Mouse (Mus musculus) limb, embryonic 14.5 days (tissue): ENCODE data around the gene Gm28048. TPM values are rescaled to one million over a fixed set of nuclear protein-coding genes. Genes with fewer than 3 reads are reported as not detected.

Experiments
- ATAC-seq: fragments of 200-750 bp; cut with Nextera tagmentation; 2 replicates; pipeline ENCODE4 v1.8.0; 2017; ENCODE audit warnings: low read depth, moderate number of reproducible peaks, moderate TSS enrichment; ENCODE audit not compliant: low FRiP score
- DNase-seq: peaks from one replicate; pipeline ENCODE4 v3.0.0-alpha.2; 2015; ENCODE audit warnings: low spot score
- H3K27ac ChIP-seq: fragments of 300-500 bp; sonication (generic); replicated peaks from 2 replicates; pipeline ENCODE4 v1.5.1; 2014; ENCODE audit warnings: low read depth, mild to moderate bottlenecking, low read length, moderate library complexity, mixed read lengths
- H3K27me3 ChIP-seq: fragments of 300-500 bp; sonication (generic); 2 replicates; pipeline ENCODE4 v1.6.1; 2014; ENCODE audit warnings: low read length, mixed read lengths; ENCODE audit not compliant: control insufficient read depth, insufficient read depth
- H3K36me3 ChIP-seq: fragments of 300-500 bp; sonication (generic); 2 replicates; pipeline ENCODE4 v1.6.1; 2014; ENCODE audit warnings: mild to moderate bottlenecking, low read length, moderate library complexity, mixed read lengths; ENCODE audit not compliant: control insufficient read depth, insufficient read depth
- H3K4me1 ChIP-seq: fragments of 300-500 bp; sonication (generic); 2 replicates; pipeline ENCODE4 v1.6.1; 2014; ENCODE audit warnings: antibody characterized with exemption, low read length, mixed read lengths; ENCODE audit not compliant: control insufficient read depth, insufficient read depth
- H3K4me2 ChIP-seq: fragments of 300-500 bp; sonication (generic); replicated peaks from 2 replicates; pipeline ENCODE4 v1.6.1; 2014; ENCODE audit warnings: low read depth, mild to moderate bottlenecking, low read length, moderate library complexity; ENCODE audit not compliant: severe bottlenecking
- H3K4me3 ChIP-seq: fragments of 300-500 bp; sonication (generic); replicated peaks from 2 replicates; pipeline ENCODE4 v1.5.1; 2014; ENCODE audit warnings: low read length
- H3K9ac ChIP-seq: fragments of 300-500 bp; sonication (generic); 2 replicates; pipeline ENCODE4 v1.6.1; 2014; ENCODE audit warnings: mild to moderate bottlenecking, low read depth, low read length, moderate library complexity; ENCODE audit not compliant: severe bottlenecking
- H3K9me3 ChIP-seq: fragments of 300-500 bp; sonication (generic); 2 replicates; pipeline ENCODE4 v1.6.1; 2016; ENCODE audit warnings: low read length; ENCODE audit not compliant: control insufficient read depth
- POLR2A ChIP-seq: fragments of 200-500 bp; IDR thresholded peaks from 2 replicates; pipeline ENCODE4 v1.8.0; 2012; ENCODE audit warnings: inconsistent platforms, mild to moderate bottlenecking, moderate library complexity, borderline replicate concordance; ENCODE audit not compliant: insufficient read depth, insufficient read length; ENCODE audit errors: extremely low read depth
- WGBS: fragments of 180-500 bp; shearing (Covaris S2); extraction: QIAGEN DNeasy Blood & Tissue Kit; methylation state at CpG from one replicate; pipeline ENCODE4 v1.1.7; 2014; 5-methylcytosine and 5-hydroxymethylcytosine counted together
- polyA plus RNA-seq, 2 experiments: library from polyadenylated mRNA; depleted of rRNA in 1 of 2; stranded (reverse) in 1 of 2; unstranded in 1 of 2; fragments of >200 nt; fragmentation: Nextera tagmentation in 1 of 2; extraction: Ambion mirVana in 1 of 2; gene quantifications; 2 replicates each; pipeline versions ENCODE4 v1.2.1 to v1.2.3; 2012 to 2014

Gm28048 gene
- polyA plus RNA-seq, 2 experiments, result 2.4 to 10.4 TPM

DNA sequence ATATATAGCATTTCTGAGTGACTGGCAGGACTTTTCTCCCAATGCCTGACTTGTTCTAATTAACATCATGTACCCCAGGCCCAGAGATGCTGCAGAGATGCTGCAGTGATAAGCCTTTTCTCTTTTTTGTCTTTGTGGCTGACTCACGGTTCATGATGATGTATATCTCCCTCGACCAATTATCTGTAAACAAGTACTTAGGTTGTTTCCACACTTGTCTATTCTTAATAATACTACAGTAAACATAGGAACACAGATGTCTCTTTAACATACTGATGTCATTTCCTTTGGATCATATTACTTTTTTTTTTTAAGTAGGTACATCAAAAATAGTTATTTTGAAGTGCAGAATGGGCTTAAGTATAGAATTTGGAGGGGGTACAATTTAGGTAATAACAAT lies 79.0 kb downstream of the Gm28048 start:
- Histone ChIP-seq H3K4me2 (no peak overlapping the region), H3K4me3 (no peak overlapping the region), H3K4me1 (no peaks in the 10 kb centered on the region), H3K9me3 (no peaks in the 10 kb centered on the region), H3K27me3 (no peaks in the 10 kb centered on the region), H3K36me3 (0 out of 2 replicates have a peak, but pooled peaks cover 9% of the 10 kb centered on the region), H3K27ac (no peak overlapping the region), H3K9ac (no peak overlapping the region)
- TF ChIP-seq POLR2A, result no peak
- DNase-seq, result no peak
- WGBS, result 81% methylated on average over 2 of the region's 2 CpGs
- ATAC-seq, result no peak

- H3K9ac ChIP-seq, result no peak overlapping the region
- no peak for TF ChIP-seq POLR2A
- DNase-seq (no peak), ATAC-seq (no peak)
- H3K4me1 ChIP-seq, result no peaks in the 10 kb centered on the region
- H3K36me3 ChIP-seq, result 0 out of 2 replicates have a peak, but pooled peaks cover 9% of the 10 kb centered on the region
- no peak overlapping the region for H3K4me3 ChIP-seq
- no peaks in the 10 kb centered on the region for H3K9me3 ChIP-seq
- 71% methylated on average over 3 of the region's 3 CpGs for WGBS
- H3K27ac ChIP-seq, result no peak overlapping the region
- H3K27me3 ChIP-seq, result no peaks in the 10 kb centered on the region
- H3K4me2 ChIP-seq, result no peak overlapping the region
These were observed 81.8 kb downstream of the Gm28048 start for GRCm38 (mm10) chr11:22900041-22900440.

GRCm38 (mm10) chr11:22897642-22898041 lies 84.2 kb downstream of the Gm28048 start:
- Histone ChIP-seq H3K4me2 (no peak overlapping the region), H3K9ac (no peak overlapping the region), H3K4me3 (no peak overlapping the region), H3K36me3 (0 out of 2 replicates have a peak, but pooled peaks cover 9% of the 10 kb centered on the region), H3K27me3 (no peaks in the 10 kb centered on the region), H3K27ac (no peak overlapping the region), H3K4me1 (no peaks in the 10 kb centered on the region), H3K9me3 (no peaks in the 10 kb centered on the region)
- DNase-seq (no peak), ATAC-seq (no peak)
- 91% methylated on average over 4 of the region's 4 CpGs for WGBS
- TF ChIP-seq POLR2A, result no peak

GRCm38 (mm10) chr11:22897127-22897526 lies 84.8 kb downstream of the Gm28048 start:
- Histone ChIP-seq H3K4me3 (no peak overlapping the region), H3K27ac (no peak overlapping the region), H3K27me3 (no peaks in the 10 kb centered on the region), H3K9ac (no peak overlapping the region), H3K4me1 (no peaks in the 10 kb centered on the region), H3K9me3 (no peaks in the 10 kb centered on the region), H3K4me2 (no peak overlapping the region), H3K36me3 (0 out of 2 replicates have a peak, but pooled peaks cover 9% of the 10 kb centered on the region)
- ATAC-seq (no peak), DNase-seq (no peak)
- WGBS, result 88% methylated on average over 4 of the region's 4 CpGs
- TF ChIP-seq POLR2A, result no peak

DNA sequence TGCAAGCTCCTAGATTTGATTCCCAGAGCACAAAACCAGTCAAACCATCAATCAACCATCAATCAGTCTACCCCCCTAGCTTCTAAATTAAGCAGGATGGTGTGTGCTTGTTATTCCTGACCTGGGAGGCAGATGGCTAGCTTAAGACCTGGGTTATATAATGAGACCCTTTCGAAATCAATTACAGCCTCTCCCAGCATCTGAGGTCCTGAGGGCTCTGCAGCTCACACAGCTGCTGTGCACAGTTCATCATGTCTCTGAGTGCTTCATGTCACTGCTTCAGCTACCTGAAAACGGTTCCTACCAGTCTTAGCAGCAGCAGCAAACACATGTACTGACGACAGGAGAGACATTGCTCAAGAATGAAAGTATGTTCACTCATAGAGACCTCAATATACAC lies 88.8 kb downstream of the Gm28048 start:
- H3K4me1 ChIP-seq, result no peaks in the 10 kb centered on the region
- H3K27me3 ChIP-seq, result no peaks in the 10 kb centered on the region
- 33% methylated on average over 3 of the region's 3 CpGs for WGBS
- H3K36me3 ChIP-seq, result no peaks in the 10 kb centered on the region
- no peak overlapping the region for H3K4me2 ChIP-seq
- no peak overlapping the region for H3K9ac ChIP-seq
- ATAC-seq, result no peak
- no peaks in the 10 kb centered on the region for H3K9me3 ChIP-seq
- no peak overlapping the region for H3K4me3 ChIP-seq
- no peak overlapping the region for H3K27ac ChIP-seq
- no peak for TF ChIP-seq POLR2A
- DNase-seq, result no peak

DNA sequence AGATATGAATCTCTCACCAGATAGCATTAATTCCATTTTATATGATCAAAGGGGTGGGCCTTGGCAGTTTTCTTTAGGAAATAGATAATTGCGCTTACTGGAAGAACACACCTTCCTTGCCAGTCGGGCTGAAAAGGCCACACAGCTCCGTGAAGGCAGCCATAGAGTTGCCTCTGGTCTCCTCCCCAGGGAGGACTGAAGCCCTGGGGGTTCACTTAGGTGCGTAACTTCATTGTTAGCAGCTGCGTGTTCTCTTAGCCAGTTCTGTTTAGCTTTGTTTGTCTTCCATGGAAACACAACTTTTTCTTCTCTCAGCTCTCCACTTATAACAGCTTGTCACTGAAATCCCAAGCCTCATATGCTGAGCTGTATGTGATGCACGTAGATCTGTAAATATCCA lies 89.4 kb downstream of the Gm28048 start:
- no peak overlapping the region for H3K4me2 ChIP-seq
- ATAC-seq (no peak), DNase-seq (no peak)
- H3K27ac ChIP-seq, result no peak overlapping the region
- H3K36me3 ChIP-seq, result no peaks in the 10 kb centered on the region
- H3K27me3 ChIP-seq, result no peaks in the 10 kb centered on the region
- H3K4me3 ChIP-seq, result no peak overlapping the region
- WGBS, result 70% methylated on average over 6 of the region's 6 CpGs
- H3K9me3 ChIP-seq, result no peaks in the 10 kb centered on the region
- no peaks in the 10 kb centered on the region for H3K4me1 ChIP-seq
- H3K9ac ChIP-seq, result no peak overlapping the region
- no peak for TF ChIP-seq POLR2A
